Mouse (Mus musculus) thymus, adult 2 months (tissue): ENCODE measurements around the gene Zcchc14. TPM values are rescaled to one million over a fixed set of nuclear protein-coding genes. Genes with fewer than 3 reads are reported as not detected.
"Not testable (repeated sequence)": the region's sequence is repeated elsewhere in the genome, so short reads cannot be mapped to it uniquely, and the experiment has no call there.

ENCODE experiments used
- DNase-seq: peaks from one replicate; pipeline ENCODE4 v3.0.0; 2021
- H3K27ac ChIP-seq: fragments of 200-500 bp; 2 replicates; pipeline ENCODE4 v1.5.1; 2012; ENCODE audit warnings: low read length, control low read depth; ENCODE audit not compliant: control insufficient read depth, insufficient read depth
- H3K27me3 ChIP-seq: fragments of 200-500 bp; 2 replicates; pipeline ENCODE4 v1.6.1; 2012; ENCODE audit warnings: mild to moderate bottlenecking, low read length, moderate library complexity, mixed read lengths; ENCODE audit not compliant: control insufficient read depth, insufficient read depth
- H3K36me3 ChIP-seq: fragments of 200-500 bp; 2 replicates; pipeline ENCODE4 v1.6.1; 2012; ENCODE audit warnings: mild to moderate bottlenecking, low read length, moderate library complexity; ENCODE audit not compliant: control insufficient read depth, insufficient read depth
- H3K4me1 ChIP-seq: fragments of 200-500 bp; replicated peaks from 2 replicates; pipeline ENCODE4 v1.6.1; 2012; ENCODE audit warnings: low read length; ENCODE audit not compliant: control insufficient read depth, insufficient read depth
- H3K4me3 ChIP-seq: fragments of 200-500 bp; 2 replicates; pipeline ENCODE4 v1.5.1; 2012; ENCODE audit warnings: mild to moderate bottlenecking, low read length, control low read depth, moderate library complexity; ENCODE audit not compliant: control insufficient read depth, insufficient read depth
- CTCF ChIP-seq: fragments of 200-500 bp; IDR thresholded peaks from 2 replicates; pipeline ENCODE4 v1.5.1; 2012; ENCODE audit warnings: mild to moderate bottlenecking, control low read depth, low read length, moderate library complexity, borderline replicate concordance; ENCODE audit not compliant: control insufficient read depth, poor library complexity, insufficient read depth; ENCODE audit errors: extremely low read depth
- POLR2A ChIP-seq: fragments of 200-500 bp; IDR thresholded peaks from 2 replicates; pipeline ENCODE4 v1.6.1; 2012; ENCODE audit warnings: mild to moderate bottlenecking, low read length, control low read depth, moderate library complexity; ENCODE audit not compliant: control insufficient read depth, poor library complexity, insufficient read depth; ENCODE audit errors: extremely low read depth
- WGBS: fragments of 180-500 bp; shearing (Covaris S2); methylation state at CpG from one replicate; pipeline ENCODE4 v1.1.7; 2018; 5-methylcytosine and 5-hydroxymethylcytosine counted together
- polyA plus RNA-seq: library from polyadenylated mRNA; depleted of rRNA; stranded (reverse); fragments of >200 nt; gene quantifications from 2 replicates; pipeline ENCODE4 v1.2.3, GENCODE M21; 2012

Gene Zcchc14
- polyA plus RNA-seq, 1 experiment, result 6.5 TPM

- H3K36me3 ChIP-seq, result no peaks in the 10 kb centered on the region
- WGBS, result 19% methylated on average over 6 of the region's 6 CpGs
- H3K4me3 ChIP-seq, result no peak overlapping the region
- TF ChIP-seq POLR2A (no peak), CTCF (no peak)
- DNase-seq, result no peak
- no peaks in the 10 kb centered on the region; the same call in 1 of the 2 replicates for H3K27me3 ChIP-seq
- H3K4me1 ChIP-seq, result no peaks in the 10 kb centered on the region
- no peak overlapping the region for H3K27ac ChIP-seq
Measured at GRCm38 (mm10) chr8:121668553-121668952, 15.9 kb upstream of the Zcchc14 start.

- 73% methylated on average over 9 of the region's 9 CpGs for WGBS
- H3K27ac ChIP-seq, result not testable (repeated sequence)
Measured at GRCm38 (mm10) chr8:121667936-121668500, 15.3 kb upstream of the Zcchc14 start.

DNA sequence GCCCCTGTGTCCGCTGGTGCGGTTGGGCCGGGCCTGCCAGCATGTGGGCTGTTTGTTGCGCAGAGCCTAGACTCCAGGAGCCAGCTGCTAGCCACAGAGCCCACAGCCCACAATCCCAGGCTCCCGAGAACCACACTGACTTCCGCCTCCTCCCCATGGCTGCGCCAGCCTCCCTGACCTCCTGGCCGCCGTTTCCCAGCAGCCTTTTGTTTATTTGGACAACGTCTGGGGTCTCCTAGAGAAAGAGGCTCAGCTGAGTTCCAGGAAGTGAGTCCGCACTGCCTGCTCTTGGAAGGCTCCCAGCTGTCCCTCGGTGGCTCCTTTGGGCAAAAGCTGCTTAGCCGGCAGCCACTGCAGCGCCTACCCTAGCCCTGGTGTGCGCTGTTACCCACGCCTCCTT lies 12.6 kb upstream of the Zcchc14 start:
- Histone ChIP-seq H3K27ac (no peak overlapping the region), H3K4me3 (no peak overlapping the region), H3K27me3 (no peaks in the 10 kb centered on the region; the same call in 1 of the 2 replicates), H3K36me3 (no peaks in the 10 kb centered on the region), H3K4me1 (no peaks in the 10 kb centered on the region)
- DNase-seq, result no peak
- WGBS, result 2% methylated on average over 16 of the region's 16 CpGs
- TF ChIP-seq CTCF (no peak), POLR2A (no peak)

More at GRCm38 (mm10) chr8:121667936-121668500, 15.3 kb upstream of the Zcchc14 start:
- not testable (repeated sequence) for H3K36me3 ChIP-seq, H3K4me1 ChIP-seq, H3K27me3 ChIP-seq, H3K4me3 ChIP-seq, DNase-seq

DNA sequence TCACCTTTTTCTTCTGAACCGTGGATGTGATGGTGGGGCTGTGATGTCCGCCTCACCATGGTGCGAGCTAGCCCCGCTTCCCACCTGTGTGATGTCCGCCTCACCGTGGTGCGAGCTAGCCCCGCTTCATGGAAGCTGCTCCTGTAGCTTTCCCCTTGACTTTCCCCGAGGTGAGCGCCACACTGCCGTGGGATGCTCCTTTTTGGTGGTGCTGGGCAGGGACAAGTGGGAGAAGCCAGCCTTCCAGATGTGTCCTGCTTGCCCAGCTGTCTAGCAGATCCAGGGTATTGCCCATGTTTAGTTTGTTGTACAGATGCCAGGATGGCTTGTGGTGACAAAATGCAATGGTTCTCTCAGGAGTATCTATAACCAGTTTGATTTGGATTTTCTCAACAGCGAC lies 10.4 kb upstream of the Zcchc14 start:
- TF ChIP-seq POLR2A (no peak), CTCF (no peak)
- WGBS, result 96% methylated on average over 12 of the region's 12 CpGs
- Histone ChIP-seq H3K4me1 (no peaks in the 10 kb centered on the region), H3K27ac (no peak overlapping the region), H3K4me3 (no peak overlapping the region), H3K27me3 (no peaks in the 10 kb centered on the region; the same call in 1 of the 2 replicates), H3K36me3 (no peaks in the 10 kb centered on the region)
- DNase-seq, result no peak

- no peak for TF ChIP-seq POLR2A
- no peak for TF ChIP-seq CTCF
- Histone ChIP-seq H3K27ac (no peak overlapping the region), H3K4me1 (no peaks in the 10 kb centered on the region), H3K36me3 (no peaks in the 10 kb centered on the region), H3K27me3 (no peaks in the 10 kb centered on the region; the same call in 1 of the 2 replicates), H3K4me3 (no peak overlapping the region)
- no peak for DNase-seq
- 69% methylated on average over 18 of the region's 18 CpGs for WGBS
Measured at GRCm38 (mm10) chr8:121661631-121662357, 9.1 kb upstream of the Zcchc14 start.

- no peak for DNase-seq
- H3K27me3 ChIP-seq, result no peaks in the 10 kb centered on the region; the same call in 1 of the 2 replicates
- no peaks in the 10 kb centered on the region for H3K36me3 ChIP-seq
- no peak overlapping the region for H3K27ac ChIP-seq
- H3K4me3 ChIP-seq, result no peak overlapping the region
- no peak for TF ChIP-seq CTCF
- TF ChIP-seq POLR2A, result no peak
- H3K4me1 ChIP-seq, result no peaks in the 10 kb centered on the region
- WGBS, result 16% methylated on average over 15 of the region's 15 CpGs
Measured at GRCm38 (mm10) chr8:121660602-121661001, 7.9 kb upstream of the Zcchc14 start.
